Mouse (Mus musculus) leukemia stem cell, adult 10-12 weeks (primary cell): ENCODE results near the gene Alad. TPM values are rescaled to one million over a fixed set of nuclear protein-coding genes. Genes with fewer than 3 reads are reported as not detected.

Source experiments
- polyA plus RNA-seq: library from polyadenylated mRNA; stranded (reverse); fragments of >175 nt; gene quantifications from 2 replicates; pipeline ENCODE4 v1.2.3, GENCODE M21; 2012; ENCODE audit warnings: low replicate concordance

Alad gene
- polyA plus RNA-seq = 526 and 768 TPM in 2 replicates

GRCm38 (mm10) chr4:62519849-62520233 is at the start of gene Alad:
TSS of gene Alad (minus strand) at chr4:62519918.

GRCm38 (mm10) chr4:62559797-62560329 is 40.1 kb upstream of the Alad start, which contains the start of gene Rgs3:
TSS of gene Rgs3 (plus strand) at chr4:62559847.

GRCm38 (mm10) chr4:62524651-62525488 is 5.2 kb upstream of the Alad start, which contains the start of the genes Pole3 and 4933430I17Rik:
TSS of gene Pole3 (minus strand) at chr4:62525068.
TSS of gene 4933430I17Rik (plus strand) at chr4:62525369.

GRCm38 (mm10) chr4:62503374-62503970 is 16.2 kb downstream of the Alad start, which contains the start of gene Hdhd3:
TSS of gene Hdhd3 (minus strand) at chr4:62503467.

GRCm38 (mm10) chr4:62479937-62480708 is 39.6 kb downstream of the Alad start, which contains the start of gene Bspry:
TSS of gene Bspry (plus strand) at chr4:62480053.

GRCm38 (mm10) chr4:62470598-62471051 is 49.1 kb downstream of the Alad start, which contains the start of gene Wdr31:
TSS of gene Wdr31 (minus strand) at chr4:62470896.

Other genes with a start within 250 kb of the Alad start
- gene Fkbp15, start 159.4 kb downstream of the Alad start, polyA plus RNA-seq = 17.7 and 18.4 TPM in 2 replicates
- 0.73 and 2.3 TPM in 2 replicates for gene Slc31a1, start 159.2 kb downstream of the Alad start, polyA plus RNA-seq
- 1.3 and 8.1 TPM in 2 replicates for gene Cdc26, start 111.3 kb downstream of the Alad start, polyA plus RNA-seq
- 1.9 and 5.4 TPM in 2 replicates for gene Prpf4, start 111.1 kb downstream of the Alad start, polyA plus RNA-seq
- 0.12 and 0.59 TPM in 2 replicates for gene Rnf183, start 84.7 kb downstream of the Alad start, polyA plus RNA-seq
- 2.6 TPM in 2 replicates for gene Wdr31, start 49.0 kb downstream of the Alad start, polyA plus RNA-seq
- gene Bspry, start 39.9 kb downstream of the Alad start, polyA plus RNA-seq = 0.38 and 1.6 TPM in 2 replicates
- 2.6 and 7.6 TPM in 2 replicates for gene Hdhd3, start 16.5 kb downstream of the Alad start, polyA plus RNA-seq
- 28.5 and 35.6 TPM in 2 replicates for gene Pole3, start 5.2 kb upstream of the Alad start, polyA plus RNA-seq
- not detected in 2 replicates for gene 4933430I17Rik, start 5.5 kb upstream of the Alad start, polyA plus RNA-seq
- 87.1 and 175 TPM in 2 replicates for gene Rgs3, start 39.9 kb upstream of the Alad start, polyA plus RNA-seq